Mouse (Mus musculus): ENCODE results near the gene Gm10639.
"Not testable (repeated sequence)": the region's sequence is repeated elsewhere in the genome, so short reads cannot be mapped to it uniquely, and the experiment has no call there.

The Gm10639 gene

GRCm38 (mm10) chr9:78289723-78290122 is at the start of gene Gm10639:
TSS of gene Gm10639 (plus strand) at chr9:78289923.
- DNase-seq (ENCODE audit: low read depth, low spot score): not testable (repeated sequence)

DNA sequence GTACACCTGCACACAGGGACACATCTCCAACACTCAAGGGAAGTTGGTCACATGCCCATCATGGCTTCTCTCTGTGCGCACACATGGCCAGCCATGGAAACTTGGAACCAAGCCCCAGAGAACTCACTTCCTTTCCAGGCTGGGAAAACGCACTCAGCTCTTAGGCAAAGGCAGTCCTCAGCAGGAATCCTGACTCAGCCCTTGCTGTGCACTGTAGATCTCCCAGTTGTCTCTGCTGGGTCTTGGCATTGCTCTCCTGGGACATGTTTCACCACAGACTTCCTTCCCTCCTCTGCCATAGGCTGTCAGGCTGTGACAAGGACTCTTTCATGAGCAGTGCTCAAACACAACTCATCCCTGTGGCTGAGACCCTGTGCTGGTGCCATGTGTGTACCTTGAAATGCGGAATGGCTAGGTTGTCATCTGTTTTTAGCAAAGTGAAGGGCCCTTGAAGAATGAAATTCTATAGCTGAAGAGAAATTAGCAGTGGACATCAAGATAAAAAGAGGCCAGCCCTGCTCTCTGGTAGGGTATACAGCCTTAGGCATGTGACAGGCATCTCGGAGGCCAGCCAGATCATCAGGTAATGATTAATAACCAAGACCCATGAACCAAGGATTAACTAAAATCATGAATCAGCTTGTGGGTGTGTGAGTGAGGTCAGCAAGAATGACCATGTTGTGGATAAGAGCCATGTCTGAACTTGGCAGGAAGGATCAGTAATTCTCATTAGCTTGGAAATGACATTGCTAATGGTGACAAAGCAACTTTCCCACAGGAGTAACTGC is 33.8 kb upstream of the Gm10639 start:
- DNase-seq (ENCODE audit: low read depth, low spot score): not testable (repeated sequence)

DNA sequence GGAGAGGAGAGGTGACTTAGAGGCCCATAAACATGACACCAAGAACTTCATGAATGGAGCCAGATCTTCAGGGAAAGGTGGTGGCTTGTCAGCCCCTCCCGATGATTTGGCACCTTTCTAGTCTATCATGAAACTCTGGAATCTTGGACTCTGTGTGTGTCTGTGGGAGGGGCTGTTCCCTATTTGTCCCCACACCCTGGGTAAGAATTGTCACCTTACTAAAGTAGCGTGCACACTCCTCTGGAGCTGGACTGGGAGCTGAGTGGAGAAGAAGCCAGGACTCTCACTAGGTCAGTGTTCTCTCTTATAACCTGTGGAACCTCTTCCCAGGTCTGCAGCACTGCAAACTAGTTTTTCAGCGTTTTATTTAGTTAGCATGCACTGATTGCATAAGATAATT is 32.8 kb upstream of the Gm10639 start, which contains the start of gene Gm3776:
TSS of gene Gm3776 (plus strand) at position 216 of the 400 bp plus-strand sequence.
- not testable (repeated sequence) for DNase-seq (ENCODE audit: low read depth, low spot score)

DNA sequence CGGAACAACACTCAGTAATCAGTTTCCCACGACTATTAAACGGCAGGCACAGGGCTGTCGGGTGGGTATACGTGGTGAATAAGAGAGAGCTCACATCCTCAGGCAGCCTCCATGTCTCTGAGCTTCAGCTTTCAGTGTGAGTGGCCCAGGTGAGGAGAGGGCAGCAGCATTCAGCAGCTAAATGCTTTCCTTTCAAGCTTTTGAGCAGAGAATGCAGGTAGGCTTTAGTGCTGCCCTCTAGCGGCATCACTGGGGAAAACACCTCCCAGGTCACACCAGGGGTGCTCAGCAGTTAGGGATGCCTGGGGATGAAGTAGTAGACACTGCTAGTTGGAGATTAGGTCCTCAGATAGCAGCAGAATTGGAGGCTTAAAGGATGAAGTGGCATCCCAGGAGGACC is 30.0 kb upstream of the Gm10639 start:
- not testable (repeated sequence) for DNase-seq (ENCODE audit: low read depth, low spot score)

- not testable (repeated sequence) for DNase-seq (ENCODE audit: low read depth, low spot score)
Measured at GRCm38 (mm10) chr9:78270945-78271344, 18.8 kb upstream of the Gm10639 start.

DNA sequence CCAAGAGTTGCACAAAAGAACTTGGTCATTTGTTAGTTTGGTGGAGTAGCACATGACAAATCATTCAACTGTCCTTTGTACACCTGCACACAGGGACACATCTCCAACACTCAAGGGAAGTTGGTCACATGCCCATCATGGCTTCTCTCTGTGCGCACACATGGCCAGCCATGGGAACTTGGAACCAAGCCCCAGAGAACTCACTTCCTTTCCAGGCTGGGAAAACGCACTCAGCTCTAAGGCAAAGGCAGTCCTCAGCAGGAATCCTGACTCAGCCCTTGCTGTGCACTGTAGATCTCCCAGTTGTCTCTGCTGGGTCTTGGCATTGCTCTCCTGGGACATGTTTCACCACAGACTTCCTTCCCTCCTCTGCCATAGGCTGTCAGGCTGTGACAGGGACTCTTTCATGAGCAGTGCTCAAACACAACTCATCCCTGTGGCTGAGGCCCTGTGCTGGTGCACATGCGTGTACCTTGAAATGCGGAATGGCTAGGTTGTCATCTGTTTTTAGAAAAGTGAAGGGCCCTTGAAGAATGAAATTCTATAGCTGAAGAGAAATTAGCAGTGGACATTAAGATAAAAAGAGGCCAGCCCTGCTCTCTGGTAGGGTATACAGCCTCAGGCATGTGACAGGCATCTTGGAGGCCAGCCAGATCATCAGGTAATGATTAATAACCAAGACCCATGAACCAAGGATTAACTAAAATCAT is 7.6 kb upstream of the Gm10639 start:
- DNase-seq (ENCODE audit: low read depth, low spot score): not testable (repeated sequence)

DNA sequence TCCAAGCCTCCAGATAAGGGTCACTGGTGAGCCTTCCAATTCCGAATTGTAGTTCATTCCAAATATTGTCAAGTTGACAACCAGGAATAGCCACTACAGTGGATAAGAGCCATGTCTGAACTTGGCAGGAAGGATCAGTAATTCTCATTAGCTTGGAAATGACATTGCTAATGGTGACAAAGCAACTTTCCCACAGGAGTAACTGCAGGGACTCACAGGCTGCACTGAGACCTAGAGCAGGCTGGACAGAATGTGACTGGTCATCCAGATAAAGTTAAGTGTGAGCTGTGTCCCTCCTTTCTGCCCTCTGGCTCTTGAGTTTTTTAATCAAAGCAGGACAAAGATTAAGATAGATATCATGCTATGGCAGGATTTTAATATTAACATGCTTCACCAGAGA is 660 bp upstream of the Gm10639 start:
- DNase-seq (ENCODE audit: low read depth, low spot score): not testable (repeated sequence)

DNA sequence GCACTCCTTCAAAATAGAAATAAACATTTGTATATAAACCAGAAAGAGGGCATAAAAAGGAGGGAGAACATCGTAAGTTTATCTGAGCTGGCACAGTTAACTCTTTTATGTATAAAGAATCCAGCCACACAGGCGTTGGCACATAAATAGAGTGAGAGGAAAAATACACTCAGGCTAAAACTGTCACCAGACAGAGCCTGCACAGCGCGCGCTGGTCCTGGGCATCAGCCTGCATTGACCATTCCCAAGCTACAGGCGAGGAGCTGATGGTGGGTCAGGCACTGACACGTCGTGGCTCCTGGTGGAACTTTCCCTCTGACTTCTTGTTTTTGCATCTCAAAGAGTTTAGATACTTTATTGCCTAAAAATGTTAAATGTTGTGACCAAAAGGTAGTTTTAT is 2.7 kb downstream of the Gm10639 start:
- DNase-seq (ENCODE audit: low read depth, low spot score): not testable (repeated sequence)

DNA sequence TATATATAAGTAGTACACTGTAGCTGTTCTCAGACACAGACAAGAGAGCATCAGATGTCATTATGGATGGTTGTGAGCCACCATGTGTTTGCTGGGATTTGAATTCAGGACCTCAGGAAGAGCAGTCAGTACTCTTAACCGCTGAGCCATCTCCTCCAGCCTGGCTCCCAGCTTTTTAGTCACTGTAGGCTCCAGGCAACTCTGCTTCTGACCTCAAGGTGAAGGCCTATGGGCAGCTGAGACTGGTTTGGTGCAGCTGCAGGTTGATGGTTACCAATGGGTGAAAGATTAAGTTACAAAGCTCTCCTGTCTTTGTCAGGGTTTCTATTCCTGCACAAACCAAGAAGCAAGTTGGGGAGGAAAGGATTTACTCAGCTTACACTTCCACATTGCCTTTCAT is 4.0 kb downstream of the Gm10639 start:
- DNase-seq (ENCODE audit: low read depth, low spot score): not testable (repeated sequence)

GRCm38 (mm10) chr9:78294781-78295180 is 5.1 kb downstream of the Gm10639 start:
- not testable (repeated sequence) for DNase-seq (ENCODE audit: low read depth, low spot score)

GRCm38 (mm10) chr9:78296089-78296488 is 6.4 kb downstream of the Gm10639 start:
- DNase-seq (ENCODE audit: low read depth, low spot score): peak; percentile 36

DNA sequence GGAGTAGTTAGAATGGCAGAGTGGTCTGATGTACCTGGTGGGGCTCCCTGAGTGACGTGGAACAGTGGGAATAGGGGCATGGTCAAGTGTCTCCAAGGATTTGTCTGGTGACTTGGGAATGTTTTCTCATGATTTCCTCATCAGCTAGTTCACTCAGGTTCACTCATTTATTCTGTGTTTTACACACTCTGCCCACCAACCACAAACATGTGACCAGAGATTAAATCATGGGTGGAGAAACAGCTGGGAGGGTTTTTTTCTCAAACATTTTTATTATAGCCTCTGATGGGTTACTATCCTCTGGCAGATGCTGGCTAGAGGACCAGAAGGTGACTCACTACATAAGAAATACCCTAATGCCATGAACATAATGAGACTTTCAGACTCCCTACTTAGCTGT is 8.5 kb downstream of the Gm10639 start:
- no peak for DNase-seq (ENCODE audit: low read depth, low spot score)

DNA sequence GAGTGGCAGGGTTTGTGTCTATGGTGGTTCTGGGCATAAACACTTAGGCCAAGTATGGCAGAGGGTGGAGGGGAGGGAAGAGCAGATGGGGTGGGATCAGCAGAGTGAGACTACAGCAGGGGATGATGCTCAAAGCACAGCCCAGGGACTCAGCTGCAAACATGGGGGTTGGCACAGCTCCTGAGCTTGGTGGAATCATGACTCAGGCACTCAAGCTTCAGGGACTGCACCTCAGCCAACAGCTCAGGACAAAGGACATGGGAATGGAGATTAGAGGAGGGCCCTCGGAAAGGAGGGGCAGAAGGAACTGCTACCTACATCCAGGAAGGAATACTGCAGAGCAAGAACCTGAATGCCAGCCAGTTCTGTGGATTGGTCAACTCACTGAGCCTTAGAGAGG is 9.4 kb downstream of the Gm10639 start:
- DNase-seq (ENCODE audit: low read depth, low spot score): not testable (repeated sequence)

GRCm38 (mm10) chr9:78308122-78308521 is 18.4 kb downstream of the Gm10639 start:
- DNase-seq (ENCODE audit: low read depth, low spot score): not testable (repeated sequence)

GRCm38 (mm10) chr9:78314696-78315095 is 25.0 kb downstream of the Gm10639 start, which contains the start of gene Omt2a:
TSS of gene Omt2a (minus strand) at chr9:78314796.
- no peak for DNase-seq (ENCODE audit: low read depth, low spot score)

GRCm38 (mm10) chr9:78319499-78319898 is 29.8 kb downstream of the Gm10639 start:
- DNase-seq (ENCODE audit: low read depth, low spot score): no peak

GRCm38 (mm10) chr9:78327289-78327688 is 37.6 kb downstream of the Gm10639 start, which contains the start of gene Omt2b:
TSS of gene Omt2b (plus strand) at chr9:78327589.
- DNase-seq (ENCODE audit: low read depth, low spot score): not testable (repeated sequence)

- DNase-seq (ENCODE audit: low read depth, low spot score): not testable (repeated sequence)
Measured at GRCm38 (mm10) chr9:78337050-78337449, 47.3 kb downstream of the Gm10639 start.

DNA sequence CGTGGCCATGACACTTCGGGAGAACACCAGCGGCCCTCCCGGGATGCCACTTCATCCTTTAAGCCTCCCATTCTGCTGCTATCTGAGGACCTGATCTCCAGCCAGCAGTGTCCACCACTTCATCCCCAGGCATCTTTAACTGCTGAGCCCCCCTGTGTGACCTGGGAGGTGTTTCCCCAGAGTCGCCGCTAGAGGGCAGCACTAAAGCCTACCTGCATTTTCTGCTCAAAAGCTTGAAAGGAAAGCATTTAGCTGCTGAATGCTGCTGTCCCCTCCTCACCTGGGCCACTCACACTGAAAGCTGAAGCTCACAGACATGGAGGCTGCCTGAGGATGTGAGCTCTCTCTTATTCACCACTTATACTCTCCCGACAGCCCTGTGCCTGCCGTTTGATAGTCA is 50.6 kb downstream of the Gm10639 start:
- DNase-seq (ENCODE audit: low read depth, low spot score): peak; percentile 15

- not testable (repeated sequence) for DNase-seq (ENCODE audit: low read depth, low spot score)
Measured at GRCm38 (mm10) chr9:78342494-78342893, 52.8 kb downstream of the Gm10639 start.

DNA sequence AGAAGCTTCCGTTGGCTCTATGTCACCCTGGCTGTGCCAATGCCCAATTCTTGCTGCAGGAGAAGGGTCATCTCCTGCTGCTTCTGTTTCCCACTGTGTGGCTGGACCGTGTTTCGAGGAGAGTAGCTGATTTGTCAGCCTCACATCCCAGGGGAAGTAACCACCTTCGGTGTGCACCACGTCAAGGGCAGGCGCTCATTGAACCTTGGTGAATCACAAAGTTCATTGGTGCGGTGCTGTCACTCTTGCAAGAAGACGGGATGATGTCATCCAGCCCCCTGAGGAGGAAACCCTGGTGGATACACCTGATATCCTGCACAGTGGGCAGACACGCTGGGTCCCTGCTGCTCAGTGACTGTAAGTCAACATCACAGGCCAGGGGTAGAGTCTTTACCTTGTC is 53.3 kb downstream of the Gm10639 start:
- DNase-seq (ENCODE audit: low read depth, low spot score): not testable (repeated sequence)

GRCm38 (mm10) chr9:78345235-78345634 is 55.5 kb downstream of the Gm10639 start:
- DNase-seq (ENCODE audit: low read depth, low spot score): not testable (repeated sequence)
